Mouse (Mus musculus) midbrain, embryonic 13.5 days (tissue): Measurements from ENCODE around the gene Map4k4. TPM values are rescaled to one million over a fixed set of nuclear protein-coding genes. Genes with fewer than 3 reads are reported as not detected.

ENCODE experiments used
- ATAC-seq: fragments of 200-750 bp; cut with Nextera tagmentation; 2 replicates; pipeline ENCODE4 v1.8.0; 2017; ENCODE audit warnings: mild to moderate bottlenecking, moderate TSS enrichment, moderate library complexity
- H3K27ac ChIP-seq: fragments of 300-500 bp; sonication (generic); 2 replicates; pipeline ENCODE4 v1.5.1; 2015; ENCODE audit warnings: inconsistent platforms, mild to moderate bottlenecking, moderate library complexity
- H3K27me3 ChIP-seq: fragments of 300-500 bp; sonication (generic); 2 replicates; pipeline ENCODE4 v1.6.1; 2015; ENCODE audit warnings: mild to moderate bottlenecking, inconsistent platforms
- H3K36me3 ChIP-seq: fragments of 300-500 bp; sonication (generic); 2 replicates; pipeline ENCODE4 v1.6.1; 2015; ENCODE audit warnings: mild to moderate bottlenecking, inconsistent platforms
- H3K4me1 ChIP-seq: fragments of 300-500 bp; sonication (generic); replicated peaks from 2 replicates; pipeline ENCODE4 v1.6.1; 2015; ENCODE audit warnings: inconsistent platforms
- H3K4me2 ChIP-seq: fragments of 300-500 bp; sonication (generic); replicated peaks from 2 replicates; pipeline ENCODE4 v1.6.1; 2015; ENCODE audit warnings: moderate library complexity, mild to moderate bottlenecking, inconsistent platforms
- H3K4me3 ChIP-seq: fragments of 300-500 bp; sonication (generic); replicated peaks from 2 replicates; pipeline ENCODE4 v1.5.1; 2015; ENCODE audit warnings: mild to moderate bottlenecking, inconsistent platforms
- H3K9ac ChIP-seq: fragments of 300-500 bp; sonication (generic); replicated peaks from 2 replicates; pipeline ENCODE4 v1.6.1; 2015; ENCODE audit warnings: mild to moderate bottlenecking, inconsistent platforms
- H3K9me3 ChIP-seq: fragments of 300-500 bp; sonication (generic); 2 replicates; pipeline ENCODE4 v1.6.1; 2016; ENCODE audit warnings: mild to moderate bottlenecking, inconsistent platforms
- WGBS: fragments of 180-500 bp; shearing (Covaris S2); methylation state at CpG from one replicate; pipeline ENCODE4 v1.1.7; 2015; 5-methylcytosine and 5-hydroxymethylcytosine counted together
- polyA plus RNA-seq: library from polyadenylated mRNA; unstranded; fragments of >200 nt; fragmentation: Nextera tagmentation; extraction: Ambion mirVana; gene quantifications from 2 replicates; pipeline ENCODE4 v1.2.1, GENCODE M21; 2015

The Map4k4 gene
- polyA plus RNA-seq, 1 experiment from 2014 or later, result 58.2 TPM

- H3K4me2 ChIP-seq, result no peak overlapping the region
- no peak overlapping the region for H3K9ac ChIP-seq
- no peaks in the 10 kb centered on the region for H3K9me3 ChIP-seq
- H3K4me1 ChIP-seq, result no peaks in the 10 kb centered on the region
- peaks cover 90% of the 10 kb centered on the region for H3K36me3 ChIP-seq
- no peaks in the 10 kb centered on the region for H3K27me3 ChIP-seq
- WGBS, result 95% methylated on average over 9 of the region's 9 CpGs
- H3K4me3 ChIP-seq, result no peak overlapping the region
- H3K27ac ChIP-seq, result no peak overlapping the region
- no peak for ATAC-seq
Observed at GRCm38 (mm10) chr1:39990041-39990440, 89.3 kb downstream of the Map4k4 start.

GRCm38 (mm10) chr1:39993921-39994320 is 93.2 kb downstream of the Map4k4 start:
- no peaks in the 10 kb centered on the region for H3K27me3 ChIP-seq
- no peak for ATAC-seq
- 90% methylated on average over 7 of the region's 7 CpGs for WGBS
- no peaks in the 10 kb centered on the region for H3K4me1 ChIP-seq
- H3K36me3 ChIP-seq, result peaks cover 93% of the 10 kb centered on the region
- no peak overlapping the region for H3K9ac ChIP-seq
- H3K9me3 ChIP-seq, result no peaks in the 10 kb centered on the region
- H3K27ac ChIP-seq, result no peak overlapping the region
- no peak overlapping the region for H3K4me3 ChIP-seq
- no peak overlapping the region for H3K4me2 ChIP-seq

DNA sequence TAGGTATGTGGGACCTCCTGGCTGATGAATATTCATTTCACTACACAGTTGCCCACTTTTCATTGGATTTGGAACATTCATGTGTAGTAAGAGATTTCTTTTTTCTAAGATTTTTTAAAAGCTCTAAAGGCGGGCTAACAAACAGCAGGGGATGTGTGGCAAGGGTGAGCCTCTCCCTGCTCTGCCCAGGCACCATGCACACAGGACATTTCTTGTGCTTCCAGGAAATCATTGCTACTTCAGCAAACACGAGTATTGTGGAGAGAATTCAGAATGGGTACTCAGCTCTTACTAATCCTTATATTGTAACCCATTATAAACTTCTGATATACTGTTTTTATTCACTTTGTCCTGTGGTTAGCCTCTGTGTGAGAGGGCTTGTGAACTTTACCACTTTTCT is 94.9 kb downstream of the Map4k4 start:
- Histone ChIP-seq H3K27ac (no peak overlapping the region), H3K9me3 (no peaks in the 10 kb centered on the region), H3K27me3 (no peaks in the 10 kb centered on the region), H3K36me3 (peaks cover 94% of the 10 kb centered on the region), H3K4me1 (no peaks in the 10 kb centered on the region), H3K9ac (no peak overlapping the region), H3K4me3 (no peak overlapping the region), H3K4me2 (no peak overlapping the region)
- ATAC-seq, result no peak
- 86% methylated on average over 2 of the region's 2 CpGs for WGBS

DNA sequence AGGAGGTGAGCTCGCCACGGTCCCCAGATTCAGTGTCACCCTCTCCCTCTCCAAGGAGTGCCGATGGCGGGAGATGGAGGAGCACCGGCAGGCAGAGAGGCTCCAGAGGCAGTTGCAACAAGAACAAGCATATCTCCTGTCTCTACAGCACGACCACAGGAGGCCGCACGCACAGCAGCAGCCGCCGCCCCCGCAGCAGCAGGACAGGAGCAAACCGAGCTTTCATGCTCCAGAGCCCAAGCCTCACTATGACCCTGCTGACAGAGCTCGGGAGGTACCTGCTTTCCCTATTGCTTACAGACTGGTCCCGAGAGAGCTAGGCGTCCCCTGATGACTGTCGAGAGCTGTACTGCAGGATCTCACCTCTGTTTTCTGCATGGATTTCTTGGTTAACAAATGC is 99.8 kb downstream of the Map4k4 start:
- no peak overlapping the region for H3K27ac ChIP-seq
- no peak overlapping the region for H3K4me3 ChIP-seq
- no peak overlapping the region for H3K9ac ChIP-seq
- H3K36me3 ChIP-seq, result peaks cover 96% of the 10 kb centered on the region
- H3K4me1 ChIP-seq, result no peaks in the 10 kb centered on the region
- 84% methylated on average over 16 of the region's 16 CpGs for WGBS
- ATAC-seq, result no peak
- no peaks in the 10 kb centered on the region for H3K9me3 ChIP-seq
- no peak overlapping the region for H3K4me2 ChIP-seq
- no peaks in the 10 kb centered on the region for H3K27me3 ChIP-seq

DNA sequence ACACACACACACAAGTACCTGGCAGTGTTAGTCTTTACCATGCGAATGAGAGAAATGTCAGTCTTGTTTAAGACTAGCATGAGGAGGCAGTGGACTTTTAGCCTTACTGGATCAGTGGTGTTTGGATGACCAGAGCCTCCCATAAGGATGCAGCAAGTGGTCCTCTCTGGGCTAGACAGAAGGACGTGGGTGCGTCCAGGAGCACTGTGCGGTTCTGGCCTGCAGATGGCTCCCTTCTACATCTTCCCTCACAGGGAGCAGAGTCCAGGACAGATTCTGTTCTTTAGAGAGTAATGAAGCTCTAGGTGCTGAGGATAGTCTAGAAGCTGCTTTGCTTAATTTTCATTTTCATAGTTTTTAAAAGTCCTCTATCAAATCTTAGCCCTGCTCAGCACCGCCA is 100.2 kb downstream of the Map4k4 start:
- WGBS, result 61% methylated on average over 5 of the region's 5 CpGs
- H3K4me1 ChIP-seq, result no peaks in the 10 kb centered on the region
- no peak overlapping the region for H3K4me2 ChIP-seq
- H3K27me3 ChIP-seq, result no peaks in the 10 kb centered on the region
- no peaks in the 10 kb centered on the region for H3K9me3 ChIP-seq
- H3K9ac ChIP-seq, result no peak overlapping the region
- peaks cover 96% of the 10 kb centered on the region for H3K36me3 ChIP-seq
- no peak overlapping the region for H3K27ac ChIP-seq
- ATAC-seq, result 0 out of 2 replicates have a peak, but pooled peaks have one; percentile 61
- H3K4me3 ChIP-seq, result no peak overlapping the region

DNA sequence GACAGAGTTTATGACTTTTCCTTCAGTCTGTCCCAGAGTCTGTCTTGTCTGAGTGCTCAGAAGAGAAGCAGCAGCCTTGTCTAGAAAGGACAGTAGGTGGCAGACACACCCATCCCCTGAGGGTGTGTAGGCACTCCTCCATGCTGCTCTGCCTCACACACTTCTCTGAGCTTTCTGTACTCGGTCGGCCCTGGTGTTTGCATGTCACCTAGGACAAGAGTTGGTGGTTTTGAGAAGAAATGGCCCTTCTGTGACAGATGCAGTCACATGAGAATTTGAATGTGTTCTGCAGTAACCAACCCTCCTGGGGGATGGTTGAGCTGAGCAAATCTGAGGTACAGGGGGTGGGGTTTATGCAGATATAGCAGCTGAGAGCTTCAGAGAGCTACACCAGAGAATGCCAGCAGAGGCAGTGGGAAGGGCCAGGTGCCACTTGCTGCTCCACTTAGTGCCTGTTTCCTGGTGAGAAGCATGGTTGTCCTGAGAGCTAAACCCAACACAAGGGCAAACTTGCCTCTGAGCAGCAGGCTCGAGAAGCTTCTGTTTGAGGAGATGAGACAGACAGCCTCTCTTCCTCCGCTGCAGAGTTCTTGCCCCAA is 101.5 kb downstream of the Map4k4 start:
- peaks cover 96% of the 10 kb centered on the region for H3K36me3 ChIP-seq
- 87% methylated on average over 4 of the region's 4 CpGs for WGBS
- no peak overlapping the region for H3K27ac ChIP-seq
- H3K4me3 ChIP-seq, result no peak overlapping the region
- no peak overlapping the region for H3K9ac ChIP-seq
- no peak overlapping the region for H3K4me2 ChIP-seq
- ATAC-seq, result no peak
- no peaks in the 10 kb centered on the region for H3K9me3 ChIP-seq
- H3K27me3 ChIP-seq, result no peaks in the 10 kb centered on the region
- H3K4me1 ChIP-seq, result no peaks in the 10 kb centered on the region

- no peak overlapping the region for H3K4me2 ChIP-seq
- no peak overlapping the region for H3K27ac ChIP-seq
- H3K4me3 ChIP-seq, result no peak overlapping the region
- H3K9ac ChIP-seq, result no peak overlapping the region
- H3K27me3 ChIP-seq, result no peaks in the 10 kb centered on the region
- peaks cover 94% of the 10 kb centered on the region for H3K36me3 ChIP-seq
- no peaks in the 10 kb centered on the region for H3K4me1 ChIP-seq
- ATAC-seq, result peak; percentile 68
- no peaks in the 10 kb centered on the region for H3K9me3 ChIP-seq
- 96% methylated on average over 4 of the region's 4 CpGs for WGBS
Observed at GRCm38 (mm10) chr1:40006043-40006651, 105.4 kb downstream of the Map4k4 start.

GRCm38 (mm10) chr1:40007962-40008471 is 107.3 kb downstream of the Map4k4 start:
- 86% methylated on average over 17 of the region's 17 CpGs for WGBS

DNA sequence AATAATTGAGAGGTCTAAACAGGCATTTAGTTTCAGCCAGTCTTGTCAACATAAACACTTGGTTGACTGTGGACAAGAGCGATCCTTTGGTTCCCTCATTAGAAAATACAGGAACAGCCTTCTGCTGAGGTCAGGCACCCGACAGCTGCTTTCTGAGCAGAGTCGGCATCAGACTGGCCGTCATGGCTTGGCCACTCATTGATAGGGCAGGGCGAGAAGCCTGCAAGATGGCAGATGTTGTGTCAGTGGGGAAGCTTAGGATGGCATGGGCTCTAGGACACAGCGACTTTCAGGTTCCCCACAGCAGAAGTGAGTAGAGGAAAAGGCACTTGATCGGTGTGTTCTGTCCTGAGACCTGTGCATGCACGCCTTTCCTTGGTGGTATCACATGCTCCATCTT is 112.0 kb downstream of the Map4k4 start:
- 94% methylated on average over 8 of the region's 8 CpGs for WGBS
- Histone ChIP-seq H3K4me3 (no peak overlapping the region), H3K36me3 (peaks cover 98% of the 10 kb centered on the region), H3K9me3 (no peaks in the 10 kb centered on the region), H3K4me1 (no peaks in the 10 kb centered on the region), H3K4me2 (no peak overlapping the region), H3K27me3 (no peaks in the 10 kb centered on the region), H3K9ac (no peak overlapping the region), H3K27ac (no peak overlapping the region)
- ATAC-seq, result no peak

More at GRCm38 (mm10) chr1:40007962-40008471, 107.3 kb downstream of the Map4k4 start:
- Histone ChIP-seq H3K9ac (no peak overlapping the region), H3K4me3 (no peak overlapping the region), H3K4me2 (no peak overlapping the region), H3K9me3 (no peaks in the 10 kb centered on the region), H3K4me1 (no peaks in the 10 kb centered on the region), H3K27ac (no peak overlapping the region), H3K36me3 (peaks cover 94% of the 10 kb centered on the region), H3K27me3 (no peaks in the 10 kb centered on the region)
- no peak for ATAC-seq

DNA sequence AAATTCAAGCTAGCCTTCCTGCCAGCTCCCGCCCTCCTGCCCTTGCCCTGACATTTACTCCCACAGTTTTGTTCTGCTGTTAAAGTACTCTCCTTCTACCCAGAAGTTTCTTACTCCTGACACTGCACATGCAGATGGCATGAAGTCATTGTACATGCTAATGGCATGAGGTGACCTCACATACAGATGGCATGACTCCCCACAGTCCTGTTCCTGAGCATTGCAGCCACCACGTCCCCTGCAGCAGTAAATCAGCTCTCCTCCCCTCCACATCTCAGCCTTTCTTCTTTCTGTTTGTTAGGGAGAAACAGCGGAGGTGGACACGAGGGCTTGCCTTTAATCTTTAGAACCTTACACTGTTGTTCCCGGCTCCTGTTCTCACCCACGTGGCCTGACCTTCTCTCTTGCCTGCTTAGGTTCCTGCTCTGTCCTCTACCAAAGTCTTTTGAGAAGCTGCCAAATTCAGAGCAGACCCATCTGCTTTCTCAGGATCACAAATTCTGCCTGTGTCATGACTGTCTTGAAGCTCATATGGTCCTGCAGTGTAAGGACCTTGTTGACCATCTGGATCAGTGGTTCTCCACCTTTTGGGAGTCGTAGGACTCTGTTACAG is 114.5 kb downstream of the Map4k4 start:
- Histone ChIP-seq H3K4me2 (no peak overlapping the region), H3K9ac (no peak overlapping the region), H3K4me1 (no peaks in the 10 kb centered on the region), H3K36me3 (peaks cover 97% of the 10 kb centered on the region), H3K27me3 (no peaks in the 10 kb centered on the region), H3K27ac (no peak overlapping the region), H3K4me3 (no peak overlapping the region), H3K9me3 (no peaks in the 10 kb centered on the region)
- 86% methylated on average over 7 of the region's 7 CpGs for WGBS
- ATAC-seq, result no peak

GRCm38 (mm10) chr1:40021617-40022016 is 120.9 kb downstream of the Map4k4 start:
- WGBS, result 98% methylated on average over 4 of the region's 4 CpGs
- H3K27me3 ChIP-seq, result no peaks in the 10 kb centered on the region
- no peak overlapping the region for H3K4me3 ChIP-seq
- H3K4me1 ChIP-seq, result no peaks in the 10 kb centered on the region
- H3K36me3 ChIP-seq, result peaks cover 91% of the 10 kb centered on the region
- no peak overlapping the region for H3K27ac ChIP-seq
- no peaks in the 10 kb centered on the region for H3K9me3 ChIP-seq
- no peak for ATAC-seq
- no peak overlapping the region for H3K4me2 ChIP-seq
- no peak overlapping the region for H3K9ac ChIP-seq

DNA sequence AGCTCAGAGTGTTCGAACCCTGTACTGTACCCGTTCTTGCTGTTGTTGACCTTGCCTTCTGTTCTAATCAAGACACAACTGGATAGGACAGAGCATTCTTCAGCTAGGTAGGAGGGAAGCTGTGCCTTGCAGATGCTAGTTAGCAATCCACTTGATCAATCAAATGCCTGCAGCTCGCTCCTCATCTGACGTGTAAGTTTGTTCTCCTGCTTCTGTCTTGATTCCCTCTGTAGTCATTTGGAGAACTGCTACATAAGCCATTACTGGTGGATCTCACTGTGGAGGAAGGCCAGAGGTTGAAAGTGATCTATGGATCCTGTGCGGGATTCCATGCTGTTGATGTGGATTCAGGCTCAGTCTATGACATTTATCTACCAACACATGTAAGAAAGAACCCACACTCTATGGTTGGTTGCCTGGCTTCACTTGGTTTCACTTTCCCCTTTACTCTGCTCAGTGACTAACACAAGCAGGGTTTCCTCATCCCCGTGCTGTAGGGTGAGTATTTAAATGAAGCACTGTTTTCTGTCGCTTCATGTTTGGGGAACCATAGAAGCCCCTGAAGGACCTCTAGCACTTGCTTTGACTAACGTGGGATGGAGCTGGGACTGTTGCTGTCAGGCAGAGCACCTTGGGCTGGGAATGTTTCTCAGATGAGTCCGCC is 121.9 kb downstream of the Map4k4 start:
- H3K9ac ChIP-seq, result no peak overlapping the region
- no peak for ATAC-seq
- H3K4me2 ChIP-seq, result no peak overlapping the region
- no peaks in the 10 kb centered on the region for H3K9me3 ChIP-seq
- H3K36me3 ChIP-seq, result peaks cover 91% of the 10 kb centered on the region
- WGBS, result 98% methylated on average over 9 of the region's 9 CpGs
- H3K27me3 ChIP-seq, result no peaks in the 10 kb centered on the region
- no peaks in the 10 kb centered on the region for H3K4me1 ChIP-seq
- H3K4me3 ChIP-seq, result no peak overlapping the region
- no peak overlapping the region for H3K27ac ChIP-seq
